Mouse (Mus musculus): ENCODE results near the gene Ap1s2. TPM values are rescaled to one million over a fixed set of nuclear protein-coding genes. Genes with fewer than 3 reads are reported as not detected.

Gene Ap1s2
- polyA plus RNA-seq (2016; fragmentation: Nextera tagmentation; extraction: Ambion mirVana): 19.8 and 22.8 TPM in 2 replicates

GRCm38 (mm10) chrX:163908337-163909250 lies at the start of gene Ap1s2:
Gene Ap1s2, plus strand, starts transcription at chrX:163909017.
- WGBS: 14% methylated on average over 71 of the region's 80 CpGs
- Histone ChIP-seq H3K4me1 (no peaks in the 10 kb centered on the region), H3K27me3 (ENCODE audit: poor library complexity, severe bottlenecking) (peaks cover 65% of the 10 kb centered on the region), H3K9me3 (no peaks in the 10 kb centered on the region), H3K36me3 (replicated peaks) (no peaks in the 10 kb centered on the region), H3K27ac (peak within 1 kb of the TSS; percentile 91), H3K4me3 (peak within 1 kb of the TSS; percentile 68)
- DNase-seq (ENCODE audit: extremely low spot score, low spot score): peak; percentile 86

GRCm38 (mm10) chrX:163867711-163868379 lies 41.0 kb upstream of the Ap1s2 start:
- H3K36me3 ChIP-seq (replicated peaks): no peaks in the 10 kb centered on the region
- 62% methylated on average over 5 of the region's 5 CpGs for WGBS
- peaks cover 91% of the 10 kb centered on the region for H3K27me3 ChIP-seq (ENCODE audit: poor library complexity, severe bottlenecking)
- H3K27ac ChIP-seq: peak overlapping the region; percentile 75
- H3K4me3 ChIP-seq: no peak overlapping the region
- no peak for DNase-seq (ENCODE audit: extremely low spot score, low spot score)
- H3K9me3 ChIP-seq: no peaks in the 10 kb centered on the region
- peaks cover 8% of the 10 kb centered on the region for H3K4me1 ChIP-seq

- DNase-seq (ENCODE audit: extremely low spot score, low spot score): no peak
- Histone ChIP-seq H3K27ac (no peak overlapping the region), H3K27me3 (ENCODE audit: poor library complexity, severe bottlenecking) (peaks cover 96% of the 10 kb centered on the region), H3K9me3 (no peaks in the 10 kb centered on the region), H3K4me1 (peaks cover 8% of the 10 kb centered on the region), H3K36me3 (replicated peaks) (no peaks in the 10 kb centered on the region), H3K4me3 (no peak overlapping the region)
- WGBS: 83% methylated on average over 11 of the region's 11 CpGs
These were observed 40.0 kb upstream of the Ap1s2 start for GRCm38 (mm10) chrX:163868659-163869278.

GRCm38 (mm10) chrX:163875932-163876331 lies 32.9 kb upstream of the Ap1s2 start:
- Histone ChIP-seq H3K27ac (no peak overlapping the region), H3K4me1 (no peaks in the 10 kb centered on the region), H3K4me3 (no peak overlapping the region), H3K9me3 (no peaks in the 10 kb centered on the region), H3K36me3 (replicated peaks) (no peaks in the 10 kb centered on the region), H3K27me3 (ENCODE audit: poor library complexity, severe bottlenecking) (peaks cover 83% of the 10 kb centered on the region)
- WGBS: 84% methylated on average over 3 of the region's 3 CpGs
- DNase-seq (ENCODE audit: extremely low spot score, low spot score): no peak

GRCm38 (mm10) chrX:163876636-163877035 lies 32.2 kb upstream of the Ap1s2 start:
- H3K36me3 ChIP-seq (replicated peaks): no peaks in the 10 kb centered on the region
- 78% methylated on average over 4 of the region's 4 CpGs for WGBS
- no peak overlapping the region for H3K27ac ChIP-seq
- no peaks in the 10 kb centered on the region for H3K9me3 ChIP-seq
- no peak overlapping the region for H3K4me3 ChIP-seq
- DNase-seq (ENCODE audit: extremely low spot score, low spot score): no peak
- no peaks in the 10 kb centered on the region for H3K4me1 ChIP-seq
- H3K27me3 ChIP-seq (ENCODE audit: poor library complexity, severe bottlenecking): peaks cover 81% of the 10 kb centered on the region

GRCm38 (mm10) chrX:163879039-163879438 lies 29.8 kb upstream of the Ap1s2 start:
- Histone ChIP-seq H3K4me1 (no peaks in the 10 kb centered on the region), H3K27me3 (ENCODE audit: poor library complexity, severe bottlenecking) (peaks cover 82% of the 10 kb centered on the region), H3K27ac (no peak overlapping the region), H3K9me3 (no peaks in the 10 kb centered on the region), H3K4me3 (no peak overlapping the region), H3K36me3 (replicated peaks) (no peaks in the 10 kb centered on the region)
- DNase-seq (ENCODE audit: extremely low spot score, low spot score): no peak
- 87% methylated on average over 6 of the region's 6 CpGs for WGBS

GRCm38 (mm10) chrX:163879461-163879860 lies 29.4 kb upstream of the Ap1s2 start:
- no peaks in the 10 kb centered on the region for H3K4me1 ChIP-seq
- no peak for DNase-seq (ENCODE audit: extremely low spot score, low spot score)
- peaks cover 82% of the 10 kb centered on the region for H3K27me3 ChIP-seq (ENCODE audit: poor library complexity, severe bottlenecking)
- H3K9me3 ChIP-seq: no peaks in the 10 kb centered on the region
- no peak overlapping the region for H3K4me3 ChIP-seq
- 0 out of 2 replicates have a peak overlapping the region, but pooled peaks have one; percentile 30 for H3K27ac ChIP-seq
- H3K36me3 ChIP-seq (replicated peaks): no peaks in the 10 kb centered on the region
- 80% methylated on average over 5 of the region's 5 CpGs for WGBS

- DNase-seq (ENCODE audit: extremely low spot score, low spot score): no peak
- Histone ChIP-seq H3K27ac (no peak overlapping the region), H3K9me3 (no peaks in the 10 kb centered on the region), H3K27me3 (ENCODE audit: poor library complexity, severe bottlenecking) (peaks cover 77% of the 10 kb centered on the region), H3K4me3 (no peak overlapping the region), H3K36me3 (replicated peaks) (no peaks in the 10 kb centered on the region), H3K4me1 (no peaks in the 10 kb centered on the region)
- WGBS: 66% methylated on average over 4 of the region's 4 CpGs
These were observed 23.3 kb upstream of the Ap1s2 start for GRCm38 (mm10) chrX:163885539-163885981.

- Histone ChIP-seq H3K9me3 (no peaks in the 10 kb centered on the region), H3K4me3 (no peak overlapping the region), H3K36me3 (replicated peaks) (no peaks in the 10 kb centered on the region), H3K4me1 (no peaks in the 10 kb centered on the region), H3K27me3 (ENCODE audit: poor library complexity, severe bottlenecking) (peaks cover 87% of the 10 kb centered on the region), H3K27ac (no peak overlapping the region)
- no peak for DNase-seq (ENCODE audit: extremely low spot score, low spot score)
- WGBS: 83% methylated on average over 1 of the region's 1 CpGs
These were observed 11.5 kb upstream of the Ap1s2 start for GRCm38 (mm10) chrX:163897354-163897753.

- Histone ChIP-seq H3K36me3 (replicated peaks) (no peaks in the 10 kb centered on the region), H3K9me3 (no peaks in the 10 kb centered on the region), H3K27me3 (ENCODE audit: poor library complexity, severe bottlenecking) (peaks cover 93% of the 10 kb centered on the region), H3K27ac (no peak overlapping the region), H3K4me3 (no peak overlapping the region), H3K4me1 (no peaks in the 10 kb centered on the region)
- DNase-seq (ENCODE audit: extremely low spot score, low spot score): no peak
- 68% methylated on average over 5 of the region's 5 CpGs for WGBS
These were observed 9.3 kb upstream of the Ap1s2 start for GRCm38 (mm10) chrX:163899431-163900020.

GRCm38 (mm10) chrX:163906861-163907260 lies 2.0 kb upstream of the Ap1s2 start:
- Histone ChIP-seq H3K27ac (no peak overlapping the region), H3K36me3 (replicated peaks) (no peaks in the 10 kb centered on the region), H3K4me3 (no peak overlapping the region), H3K9me3 (no peaks in the 10 kb centered on the region), H3K27me3 (ENCODE audit: poor library complexity, severe bottlenecking) (peaks cover 73% of the 10 kb centered on the region), H3K4me1 (no peaks in the 10 kb centered on the region)
- 84% methylated on average over 2 of the region's 2 CpGs for WGBS
- no peak for DNase-seq (ENCODE audit: extremely low spot score, low spot score)

GRCm38 (mm10) chrX:163908003-163908336 lies 847 bp upstream of the Ap1s2 start:
- WGBS: 33% methylated on average over 8 of the region's 8 CpGs

More at GRCm38 (mm10) chrX:163908003-163908336, 847 bp upstream of the Ap1s2 start:
- peak overlapping the region; percentile 68 for H3K4me3 ChIP-seq
- no peaks in the 10 kb centered on the region for H3K36me3 ChIP-seq (replicated peaks)
- no peaks in the 10 kb centered on the region for H3K4me1 ChIP-seq
- H3K27ac ChIP-seq: peak overlapping the region; percentile 91
- DNase-seq (ENCODE audit: extremely low spot score, low spot score): no peak
- no peaks in the 10 kb centered on the region for H3K9me3 ChIP-seq
- H3K27me3 ChIP-seq (ENCODE audit: poor library complexity, severe bottlenecking): peaks cover 65% of the 10 kb centered on the region
